Mouse (Mus musculus): ENCODE data around the gene BC029722. TPM values are rescaled to one million over a fixed set of nuclear protein-coding genes. Genes with fewer than 3 reads are reported as not detected.

The BC029722 gene
- total RNA-seq, 2 experiments from 2014 or later: 54.9 to 65.9 TPM

GRCm38 (mm10) chr2:155819449-155820251 is 424 bp upstream of the BC029722 start:
- intact Hi-C loops (cut with DNase I): no loop called here
- no peak for DNase-seq (ENCODE audit: low spot score in 2 of 2)

GRCm38 (mm10) chr2:155818596-155819391 is 432 bp downstream of the BC029722 start:
- intact Hi-C loops (cut with DNase I): no loop called here
- peak; percentile 91 to 92 for DNase-seq (ENCODE audit: low spot score in 2 of 2)

- DNase-seq (ENCODE audit: low spot score in 2 of 2): no peak
- intact Hi-C loops (cut with DNase I): no loop called here
Observed at GRCm38 (mm10) chr2:155817301-155818245, 1.7 kb downstream of the BC029722 start.

- no peak for DNase-seq (ENCODE audit: low spot score in 2 of 2)
- intact Hi-C loops (cut with DNase I): no loop called here
Observed at GRCm38 (mm10) chr2:155816179-155816578, 3.0 kb downstream of the BC029722 start.

- DNase-seq (ENCODE audit: low spot score in 2 of 2): no peak
- intact Hi-C loops (cut with DNase I): loop anchor here (5.0 kb wide), 1 partner anchor 38 kb away; the partner anchor contains the start of gene Mmp24
Observed at GRCm38 (mm10) chr2:155814829-155815228, 4.4 kb downstream of the BC029722 start.

- no peak for DNase-seq (ENCODE audit: low spot score in 2 of 2)
- intact Hi-C loops (cut with DNase I): loop anchor here (5.0 kb wide), 1 partner anchor 35 kb away; the partner anchor contains the start of gene Mmp24
Observed at GRCm38 (mm10) chr2:155812637-155813036, 6.6 kb downstream of the BC029722 start.

- peak; percentile 85 to 88 for DNase-seq (ENCODE audit: low spot score in 2 of 2)
- intact Hi-C loops (cut with DNase I): loop anchor here (5.0 kb wide), 1 partner anchor 35 kb away; the partner anchor contains the start of gene Mmp24
Observed at GRCm38 (mm10) chr2:155811821-155812396, 7.3 kb downstream of the BC029722 start.

- intact Hi-C loops (cut with DNase I): loop anchor here (5.0 kb wide), 1 partner anchor 32 kb away; the partner anchor contains the start of gene Mmp24
Observed at GRCm38 (mm10) chr2:155809620-155810019, 9.6 kb downstream of the BC029722 start.

GRCm38 (mm10) chr2:155807408-155807807 is 11.8 kb downstream of the BC029722 start:
- intact Hi-C loops (cut with DNase I): no loop called here
- DNase-seq (ENCODE audit: low spot score in 2 of 2): no peak

More at GRCm38 (mm10) chr2:155809620-155810019, 9.6 kb downstream of the BC029722 start:
- DNase-seq (ENCODE audit: low spot score in 2 of 2): no peak

- no peak for DNase-seq (ENCODE audit: low spot score in 2 of 2)
- intact Hi-C loops (cut with DNase I): no loop called here
Observed at GRCm38 (mm10) chr2:155806548-155806947, 12.7 kb downstream of the BC029722 start.

GRCm38 (mm10) chr2:155805925-155806255 is 13.3 kb downstream of the BC029722 start:
- intact Hi-C loops (cut with DNase I): no loop called here
- no peak for DNase-seq (ENCODE audit: low spot score in 2 of 2)

GRCm38 (mm10) chr2:155805231-155805924 is 13.8 kb downstream of the BC029722 start:
- intact Hi-C loops (cut with DNase I): no loop called here
- DNase-seq (ENCODE audit: low spot score in 2 of 2): no peak

- DNase-seq (ENCODE audit: low spot score in 2 of 2): no peak
- intact Hi-C loops (cut with DNase I): no loop called here
Observed at GRCm38 (mm10) chr2:155804053-155804452, 15.2 kb downstream of the BC029722 start.

GRCm38 (mm10) chr2:155802761-155803160 is 16.5 kb downstream of the BC029722 start:
- intact Hi-C loops (cut with DNase I): no loop called here

GRCm38 (mm10) chr2:155798613-155799012 is 20.6 kb downstream of the BC029722 start:
- DNase-seq (ENCODE audit: low spot score in 2 of 2): no peak
- intact Hi-C loops (cut with DNase I): no loop called here

More at GRCm38 (mm10) chr2:155802761-155803160, 16.5 kb downstream of the BC029722 start:
- DNase-seq (ENCODE audit: low spot score in 2 of 2): no peak

GRCm38 (mm10) chr2:155794674-155795445 is 24.4 kb downstream of the BC029722 start:
- DNase-seq (ENCODE audit: low spot score in 2 of 2): no peak
- intact Hi-C loops (cut with DNase I): no loop called here

GRCm38 (mm10) chr2:155792899-155793298 is 26.3 kb downstream of the BC029722 start:
- intact Hi-C loops (cut with DNase I): no loop called here
- no peak for DNase-seq (ENCODE audit: low spot score in 2 of 2)
